In genomic region chr11:34355406-34355805, GRCm38 (mm10) we compare ENCODE assay signal across 17 mouse cellular contexts. TPM values are rescaled to one million over a fixed set of nuclear protein-coding genes. Genes with fewer than 3 reads are reported as not detected.
DNase-seq lines count a peak whose midpoint lies in the region; ATAC-seq and TF ChIP-seq lines count a peak whose summit lies in the region.
"Had no signal": no experiment of that assay in that cellular context is flagged by ENCODE, and none has a peak within 500 bp of the region (broad histone marks: within the 10 kb centered on the region; RNA-seq: fewer than 3 reads in every experiment).

No protein-coding gene starts in this region.

- no peak overlapping the region for H3K27ac ChIP-seq in lung, embryonic 14.5 days (ENCODE audit: low read depth)
- H3K27ac ChIP-seq in kidney, postnatal 0 days, result no peak overlapping the region
- H3K27ac ChIP-seq: liver, embryonic 13.5 days; neural tube, embryonic 12.5 days had no signal

- H3K36me3 ChIP-seq in lung, embryonic 14.5 days (ENCODE audit: insufficient read depth), result no peaks in the 10 kb centered on the region
- no peaks in the 10 kb centered on the region for H3K36me3 ChIP-seq in kidney, postnatal 0 days (ENCODE audit: insufficient read depth, low read length)
- H3K36me3 ChIP-seq: liver, embryonic 13.5 days; neural tube, embryonic 12.5 days had no signal

- TF ChIP-seq CTCF in lung, embryonic 14.5 days (IDR thresholded peaks at IDR 0.05; ENCODE audit: low read depth), result no peak
- no peak for TF ChIP-seq CTCF in kidney, postnatal 0 days (IDR thresholded peaks at IDR 0.05; ENCODE audit: low read depth)

- no peaks in the 10 kb centered on the region for H3K4me1 ChIP-seq in lung, embryonic 14.5 days (ENCODE audit: insufficient read depth)
- H3K4me1 ChIP-seq in kidney, postnatal 0 days (replicated peaks; ENCODE audit: insufficient read depth, low read length), result no peaks in the 10 kb centered on the region
- H3K4me1 ChIP-seq: liver, embryonic 13.5 days; neural tube, embryonic 12.5 days had no signal

- H3K9me3 ChIP-seq in lung, embryonic 14.5 days (ENCODE audit: low read depth, low read length), result no peaks in the 10 kb centered on the region
- H3K9me3 ChIP-seq in kidney, postnatal 0 days (replicated peaks; ENCODE audit: low read length), result no peaks in the 10 kb centered on the region
- H3K9me3 ChIP-seq: liver, embryonic 13.5 days; neural tube, embryonic 12.5 days had no signal

- no peak overlapping the region for H3K4me2 ChIP-seq in lung, embryonic 14.5 days
- H3K4me2 ChIP-seq in kidney, postnatal 0 days (ENCODE audit: low read length), result no peak overlapping the region
- H3K4me2 ChIP-seq: liver, embryonic 13.5 days; midbrain, embryonic 11.5 days; neural tube, embryonic 12.5 days had no signal

- peak; percentile 18 for DNase-seq in cerebellum, postnatal 25 days
- DNase-seq in cerebellum, adult 11 months, result no peak
- peak; percentile 17 for DNase-seq in lung, embryonic 14.5 days
- no peak for DNase-seq in lung, adult 18-20 months
- peak; percentile 71 for DNase-seq in kidney, adult 18-20 months
- DNase-seq in kidney, postnatal 0 days (ENCODE audit: low spot score), result peak; percentile 61
- DNase-seq in layer of hippocampus, postnatal 14 days (ENCODE audit: low spot score in 2 of 2), result no peak
- DNase-seq in c-Kit-positive CD71-positive TER-119-positive erythroid progenitor cells, embryonic 14.5 days (ENCODE audit: low spot score), result no peak
- DNase-seq: adrenal gland, postnatal 14 days; liver, embryonic 13.5 days; lung, postnatal 14 days; right cerebral cortex, adult 18-20 months; spleen, adult 18-20 months had no signal

- H3K27me3 ChIP-seq in lung, embryonic 14.5 days (ENCODE audit: insufficient read depth, low read length), result no peaks in the 10 kb centered on the region
- no peaks in the 10 kb centered on the region for H3K27me3 ChIP-seq in kidney, postnatal 0 days (ENCODE audit: insufficient read depth, low read length)
- H3K27me3 ChIP-seq: liver, embryonic 13.5 days; neural tube, embryonic 12.5 days had no signal

- no peak overlapping the region for H3K9ac ChIP-seq in lung, embryonic 14.5 days
- no peak overlapping the region for H3K9ac ChIP-seq in kidney, postnatal 0 days (ENCODE audit: low read depth, low read length)
- H3K9ac ChIP-seq: liver, embryonic 13.5 days; neural tube, embryonic 12.5 days had no signal

- 0 out of 2 replicates have a peak, but pooled peaks have one; percentile 24 for ATAC-seq in lung, embryonic 14.5 days (ENCODE audit: insufficient read depth)
- ATAC-seq in kidney, postnatal 0 days (replicated peaks; ENCODE audit: low FRiP score, low read depth), result peak; percentile 80

- no peak overlapping the region for H3K4me3 ChIP-seq in lung, embryonic 14.5 days (ENCODE audit: low read depth, low read length)
- H3K4me3 ChIP-seq in kidney, postnatal 0 days (replicated peaks; ENCODE audit: low read depth, low read length), result no peak overlapping the region
- H3K4me3 ChIP-seq: liver, embryonic 13.5 days; neural tube, embryonic 12.5 days had no signal

- WGBS in lung, embryonic 14.5 days, result 46% methylated on average over 12 of the region's 12 CpGs
- 42% methylated on average over 12 of the region's 12 CpGs for WGBS in kidney, postnatal 0 days

RNA-seq across cellular contexts. Expression of gene Fam196b, which starts 40.8 kb away (rescaled TPM):
- polyA plus RNA-seq in lung, embryonic 14.5 days (2014; fragmentation: Nextera tagmentation; extraction: Ambion mirVana), result not detected in 2 replicates
- 0.21 and 0.37 TPM in 2 replicates for polyA plus RNA-seq in kidney, postnatal 0 days (2015; fragmentation: Nextera tagmentation; extraction: Ambion mirVana)
- total RNA-seq in layer of hippocampus, postnatal 14 days (2021), result under 1 TPM; 0.60 to 0.74 TPM
- total RNA-seq: adrenal gland, postnatal 14 days; granulocyte monocyte progenitor cell, adult 5-6 weeks had no signal
- polyA plus RNA-seq: C2C12 had no signal

Comparison
In these comparisons a context has a peak if more than half of its experiments do, and no peak if none do; other contexts are left out.
1. DNase-seq: peak in cerebellum, postnatal 25 days (2 of 2), lung, embryonic 14.5 days (single experiment), kidney, adult 18-20 months (single experiment) and kidney, postnatal 0 days (single experiment); none in cerebellum, adult 11 months (single experiment), lung, adult 18-20 months (0 of 2), layer of hippocampus, postnatal 14 days (0 of 2) and c-Kit-positive CD71-positive TER-119-positive erythroid progenitor cells, embryonic 14.5 days (single experiment).